Mouse (Mus musculus): Measurements from ENCODE around the gene Bin2. TPM values are rescaled to one million over a fixed set of nuclear protein-coding genes. Genes with fewer than 3 reads are reported as not detected.
A peak's percentile ranks its signal among the peaks of the same experiment; 100 is the strongest.

Bin2 gene
- polyA plus RNA-seq, 1 experiment: 1.8 TPM

DNA sequence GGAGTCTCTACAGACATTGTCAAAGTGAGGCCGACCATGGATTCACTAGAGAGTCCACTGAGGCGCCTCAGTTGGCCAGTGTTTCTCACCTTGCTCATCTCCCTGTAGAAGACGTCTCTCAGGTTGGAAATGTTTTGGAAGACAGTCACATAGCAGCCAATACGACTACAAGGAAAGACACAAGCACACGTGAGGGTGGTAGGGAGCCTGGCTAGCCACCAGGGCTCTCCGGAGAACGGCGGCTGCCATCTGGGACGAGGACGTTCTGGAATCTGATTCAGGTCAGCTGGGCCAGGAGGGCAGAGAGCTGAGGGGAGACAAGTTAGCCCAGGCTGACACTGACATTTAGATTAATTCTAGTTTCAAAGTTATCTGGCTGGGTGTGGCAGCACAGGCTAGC lies 19.2 kb downstream of the Bin2 start:
- TF ChIP-seq CTCF (IDR thresholded peaks at IDR 0.05; ENCODE audit: borderline replicate concordance, extremely low read depth, insufficient read depth, insufficient read length) (no peak), POLR2A (IDR thresholded peaks at IDR 0.05; ENCODE audit: borderline replicate concordance, extremely low read depth, insufficient read depth, insufficient read length, poor library complexity, severe bottlenecking) (no peak)
- DNase-seq (ENCODE audit: low read depth): no peak

GRCm38 (mm10) chr15:100646161-100646560 lies 23.2 kb downstream of the Bin2 start:
- no peak for DNase-seq (ENCODE audit: low read depth)
- no peak for TF ChIP-seq POLR2A (IDR thresholded peaks at IDR 0.05; ENCODE audit: borderline replicate concordance, extremely low read depth, insufficient read depth, insufficient read length, poor library complexity, severe bottlenecking)
- TF ChIP-seq CTCF (IDR thresholded peaks at IDR 0.05; ENCODE audit: borderline replicate concordance, extremely low read depth, insufficient read depth, insufficient read length): no peak

GRCm38 (mm10) chr15:100642451-100642850 lies 26.9 kb downstream of the Bin2 start:
- no peak for DNase-seq (ENCODE audit: low read depth)

GRCm38 (mm10) chr15:100641226-100641810 lies 28.0 kb downstream of the Bin2 start:
- no peak for TF ChIP-seq POLR2A (IDR thresholded peaks at IDR 0.05; ENCODE audit: borderline replicate concordance, extremely low read depth, insufficient read depth, insufficient read length, poor library complexity, severe bottlenecking)
- no peak for TF ChIP-seq CTCF (IDR thresholded peaks at IDR 0.05; ENCODE audit: borderline replicate concordance, extremely low read depth, insufficient read depth, insufficient read length)

More at GRCm38 (mm10) chr15:100642451-100642850, 26.9 kb downstream of the Bin2 start:
- TF ChIP-seq CTCF (IDR thresholded peaks at IDR 0.05; ENCODE audit: borderline replicate concordance, extremely low read depth, insufficient read depth, insufficient read length): no peak
- no peak for TF ChIP-seq POLR2A (IDR thresholded peaks at IDR 0.05; ENCODE audit: borderline replicate concordance, extremely low read depth, insufficient read depth, insufficient read length, poor library complexity, severe bottlenecking)

GRCm38 (mm10) chr15:100639972-100640750 lies 29.2 kb downstream of the Bin2 start:
- no peak for TF ChIP-seq CTCF (IDR thresholded peaks at IDR 0.05; ENCODE audit: borderline replicate concordance, extremely low read depth, insufficient read depth, insufficient read length)

More at GRCm38 (mm10) chr15:100641226-100641810, 28.0 kb downstream of the Bin2 start:
- no peak for DNase-seq (ENCODE audit: low read depth)

DNA sequence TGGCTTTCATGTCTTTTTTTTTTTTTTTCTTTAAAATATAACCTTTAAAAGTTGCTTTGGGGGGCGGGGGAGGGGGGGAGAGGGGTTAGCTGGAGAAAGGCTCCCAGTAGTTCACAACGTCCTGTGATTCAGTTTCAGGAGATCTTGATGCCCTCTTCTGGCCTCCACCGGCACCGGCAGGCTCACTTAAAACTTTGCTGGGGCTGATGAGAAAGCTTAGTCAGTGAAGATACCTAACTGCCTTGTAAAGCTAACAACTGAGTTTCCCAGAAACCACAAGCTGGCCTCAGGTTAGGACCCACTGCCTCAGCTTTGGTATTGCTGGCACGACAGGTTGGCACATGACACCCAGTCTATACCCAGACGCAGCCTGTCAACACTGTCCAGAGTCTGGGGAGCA lies 31.7 kb downstream of the Bin2 start:
- no peak for DNase-seq (ENCODE audit: low read depth)
- TF ChIP-seq CTCF (IDR thresholded peaks at IDR 0.05; ENCODE audit: borderline replicate concordance, extremely low read depth, insufficient read depth, insufficient read length) (peak; percentile 44; the same call in 1 of the 2 replicates), POLR2A (IDR thresholded peaks at IDR 0.05; ENCODE audit: borderline replicate concordance, extremely low read depth, insufficient read depth, insufficient read length, poor library complexity, severe bottlenecking) (no peak)

More at GRCm38 (mm10) chr15:100639972-100640750, 29.2 kb downstream of the Bin2 start:
- DNase-seq (ENCODE audit: low read depth): no peak

DNA sequence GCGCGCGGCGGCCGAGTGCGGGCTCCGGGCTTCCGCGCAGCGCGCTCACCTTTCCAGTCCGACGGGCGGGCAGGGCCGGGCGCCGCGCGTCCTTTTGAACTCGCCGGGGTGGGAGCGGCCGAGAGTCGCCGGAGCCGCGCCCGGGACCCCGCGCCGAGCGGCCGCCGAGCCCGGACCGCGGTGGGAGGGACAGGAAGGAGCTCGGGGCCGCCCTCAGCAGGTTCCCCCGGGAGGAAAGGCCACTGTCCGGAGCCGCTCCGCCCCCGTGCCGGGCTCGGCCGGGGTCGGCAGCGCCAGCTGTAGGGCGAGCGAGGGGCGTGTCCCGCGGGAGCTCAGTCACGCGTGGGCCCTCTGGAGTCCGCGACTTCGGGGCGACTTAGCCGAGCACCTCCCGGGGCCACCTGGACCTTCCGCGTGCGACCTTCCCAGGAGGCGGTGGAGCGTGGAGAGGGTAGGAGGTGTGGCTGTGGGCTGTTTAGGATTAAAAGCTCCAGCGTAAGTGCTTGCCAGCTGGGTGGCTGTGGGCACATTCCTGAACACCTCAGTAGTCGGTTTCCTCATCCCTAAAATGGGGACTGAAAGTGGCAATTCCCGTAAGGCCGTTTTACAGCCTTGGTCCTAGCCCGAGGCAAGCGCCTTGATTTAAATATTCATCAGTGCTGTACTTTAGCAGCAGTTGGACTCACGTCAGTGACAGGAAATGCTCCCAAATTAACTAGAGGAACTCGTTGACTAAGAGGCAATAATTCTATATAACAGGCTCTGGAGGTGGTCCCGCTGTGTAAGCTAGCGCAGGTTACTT lies 32.5 kb downstream of the Bin2 start, which contains the start of gene Smagp:
TSS of gene Smagp (minus strand) at position 241 of the 802 bp plus-strand sequence.
- no peak for TF ChIP-seq CTCF (IDR thresholded peaks at IDR 0.05; ENCODE audit: borderline replicate concordance, extremely low read depth, insufficient read depth, insufficient read length)
- no peak for TF ChIP-seq POLR2A (IDR thresholded peaks at IDR 0.05; ENCODE audit: borderline replicate concordance, extremely low read depth, insufficient read depth, insufficient read length, poor library complexity, severe bottlenecking)
- no peak for DNase-seq (ENCODE audit: low read depth)

DNA sequence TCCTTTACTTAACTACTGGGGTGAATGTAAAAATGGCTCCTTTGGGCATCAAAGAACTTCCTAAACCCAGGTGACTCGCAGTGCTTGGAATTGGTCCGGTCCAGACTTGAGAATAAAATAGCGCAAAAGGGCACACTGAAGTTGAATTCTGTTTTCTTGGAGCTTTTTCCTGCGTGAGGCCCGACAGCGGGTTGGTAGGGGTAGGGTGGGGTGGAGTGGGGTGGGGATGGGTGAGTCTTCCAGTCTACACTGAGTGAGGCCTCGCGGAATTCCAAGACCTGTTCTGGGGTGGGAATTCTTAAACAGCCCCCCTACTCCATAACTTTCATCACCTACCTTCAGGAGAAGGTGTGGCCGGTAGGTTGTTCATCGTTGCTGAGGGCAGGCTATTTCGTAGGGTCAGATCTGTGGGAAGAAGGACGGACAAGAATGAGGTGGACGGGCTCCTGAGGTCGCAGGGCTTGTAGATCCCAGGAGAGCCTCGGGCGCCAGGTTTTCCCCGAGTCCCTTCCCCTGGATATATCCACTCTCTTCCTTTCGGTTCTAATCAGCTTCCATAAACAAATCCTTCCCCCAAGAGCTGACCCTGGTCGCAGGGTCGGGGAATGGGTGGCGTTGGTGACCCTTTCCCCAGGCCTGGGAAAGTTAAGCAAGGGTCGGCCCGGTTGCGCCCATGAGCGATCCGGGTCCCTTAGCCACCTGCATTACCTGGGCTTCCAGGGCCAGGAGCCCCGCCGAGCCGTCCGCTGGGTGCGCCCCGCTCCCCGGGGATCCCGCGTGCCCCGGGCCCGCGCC lies 33.3 kb downstream of the Bin2 start:
- no peak for DNase-seq (ENCODE audit: low read depth)
- TF ChIP-seq POLR2A (IDR thresholded peaks at IDR 0.05; ENCODE audit: borderline replicate concordance, extremely low read depth, insufficient read depth, insufficient read length, poor library complexity, severe bottlenecking): no peak
- TF ChIP-seq CTCF (IDR thresholded peaks at IDR 0.05; ENCODE audit: borderline replicate concordance, extremely low read depth, insufficient read depth, insufficient read length): no peak

- DNase-seq (ENCODE audit: low read depth): no peak
These were observed 34.1 kb downstream of the Bin2 start for GRCm38 (mm10) chr15:100635239-100635638.

DNA sequence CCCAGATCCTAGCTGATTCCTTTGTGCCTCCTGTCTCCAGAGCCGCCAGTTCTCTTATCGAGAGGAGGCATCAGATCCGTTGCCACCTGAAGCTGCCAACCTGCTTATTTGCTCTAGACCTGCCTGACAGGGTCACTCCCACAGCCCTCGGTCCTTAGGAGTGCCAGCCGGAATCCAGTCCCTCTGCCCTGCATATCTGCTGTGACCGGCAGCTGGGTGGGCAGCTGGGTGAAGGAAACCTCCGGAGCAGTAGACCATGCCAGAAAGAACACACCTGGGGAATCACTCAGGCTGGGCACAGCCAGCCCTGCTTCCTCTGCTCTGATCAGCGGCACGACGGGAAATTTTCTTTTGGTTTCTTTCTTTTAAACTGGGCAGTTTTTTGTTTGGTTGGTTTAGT lies 36.0 kb downstream of the Bin2 start:
- no peak for DNase-seq (ENCODE audit: low read depth)
- TF ChIP-seq POLR2A (IDR thresholded peaks at IDR 0.05; ENCODE audit: borderline replicate concordance, extremely low read depth, insufficient read depth, insufficient read length, poor library complexity, severe bottlenecking): no peak
- TF ChIP-seq CTCF (IDR thresholded peaks at IDR 0.05; ENCODE audit: borderline replicate concordance, extremely low read depth, insufficient read depth, insufficient read length): no peak

More at GRCm38 (mm10) chr15:100635239-100635638, 34.1 kb downstream of the Bin2 start:
- TF ChIP-seq POLR2A (IDR thresholded peaks at IDR 0.05; ENCODE audit: borderline replicate concordance, extremely low read depth, insufficient read depth, insufficient read length, poor library complexity, severe bottlenecking) (no peak), CTCF (IDR thresholded peaks at IDR 0.05; ENCODE audit: borderline replicate concordance, extremely low read depth, insufficient read depth, insufficient read length) (no peak)

Measured in brain, embryonic 14.5 days (tissue).